Mouse (Mus musculus): ENCODE results near the gene Sparcl1. TPM values are rescaled to one million over a fixed set of nuclear protein-coding genes. Genes with fewer than 3 reads are reported as not detected.

Sparcl1 gene
- polyA plus RNA-seq, 1 experiment from 2014 or later = 40.6 TPM

Other genes with a start within 250 kb of the Sparcl1 start
- 12.7 and 12.8 TPM in 2 replicates for gene Klhl8, start 202.5 kb downstream of the Sparcl1 start, polyA plus RNA-seq (2016; fragmentation: Nextera tagmentation; extraction: Ambion mirVana)
- not detected in 2 replicates for gene Hsd17b13, start 136.3 kb downstream of the Sparcl1 start, polyA plus RNA-seq (2016; fragmentation: Nextera tagmentation; extraction: Ambion mirVana)
- 1.2 and 2.2 TPM in 2 replicates for gene Hsd17b11, start 91.8 kb downstream of the Sparcl1 start, polyA plus RNA-seq (2016; fragmentation: Nextera tagmentation; extraction: Ambion mirVana)
- 68.9 and 75.8 TPM in 2 replicates for gene Nudt9, start 67.4 kb downstream of the Sparcl1 start, polyA plus RNA-seq (2016; fragmentation: Nextera tagmentation; extraction: Ambion mirVana)
- gene Gm17660, start 36.1 kb downstream of the Sparcl1 start, polyA plus RNA-seq (2016; fragmentation: Nextera tagmentation; extraction: Ambion mirVana) = not detected in 2 replicates
- gene Dspp, start 57.0 kb upstream of the Sparcl1 start, polyA plus RNA-seq (2016; fragmentation: Nextera tagmentation; extraction: Ambion mirVana) = not detected in 2 replicates
- gene Dmp1, start 88.9 kb upstream of the Sparcl1 start, polyA plus RNA-seq (2016; fragmentation: Nextera tagmentation; extraction: Ambion mirVana) = 0.35 and 0.41 TPM in 2 replicates
- gene Ibsp, start 185.4 kb upstream of the Sparcl1 start, polyA plus RNA-seq (2016; fragmentation: Nextera tagmentation; extraction: Ambion mirVana) = 0.12 TPM in 1 of 2 replicates, not detected in the other
- not detected in 2 replicates for gene Mepe, start 211.6 kb upstream of the Sparcl1 start, polyA plus RNA-seq (2016; fragmentation: Nextera tagmentation; extraction: Ambion mirVana)